Mouse (Mus musculus): ENCODE data around the gene Gm28047. TPM values are rescaled to one million over a fixed set of nuclear protein-coding genes. Genes with fewer than 3 reads are reported as not detected.

Gene Gm28047
- polyA plus RNA-seq, 1 experiment from 2014 or later: not detected

DNA sequence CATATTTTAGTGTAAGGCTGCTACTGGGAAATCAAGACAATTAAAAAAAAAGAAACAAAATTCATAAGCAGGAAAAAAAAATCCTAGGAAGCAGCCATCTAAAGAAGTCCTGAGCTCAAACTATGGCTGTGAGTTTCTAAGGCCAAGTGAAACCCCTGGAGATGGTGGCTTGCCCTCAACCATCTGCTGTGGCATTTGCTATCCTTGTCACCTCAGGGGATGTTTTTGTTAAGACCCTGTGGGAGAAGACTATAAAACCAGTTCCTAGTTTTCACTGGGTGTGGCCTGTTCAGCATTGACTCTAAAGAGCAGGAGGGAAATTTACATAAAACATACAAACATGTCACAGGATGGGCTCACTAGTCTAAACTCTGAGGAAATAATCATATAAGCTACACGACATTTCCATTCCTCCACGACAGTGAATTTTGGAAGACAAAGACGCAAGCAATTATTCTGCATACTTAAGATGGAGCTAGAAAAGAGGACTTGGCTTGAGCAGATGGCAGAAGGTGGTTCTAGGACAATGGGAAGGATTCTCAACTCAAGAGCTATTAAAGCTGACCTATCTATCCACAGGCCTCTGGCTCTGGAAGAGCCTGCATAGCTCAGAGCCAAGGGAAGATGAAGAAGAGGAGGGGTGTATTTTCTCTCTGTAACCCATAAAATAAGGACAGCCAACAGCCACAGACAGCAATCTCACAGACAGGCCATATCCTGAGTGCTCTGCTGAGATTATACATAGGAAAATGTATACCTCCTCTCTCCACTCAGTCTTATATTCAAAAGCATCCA is 92.6 kb downstream of the Gm28047 start:
- no peak for ATAC-seq (ENCODE audit: low FRiP score)
- Histone ChIP-seq H3K4me3 (no peak overlapping the region), H3K36me3 (peaks cover 80% of the 10 kb centered on the region), H3K4me2 (no peak overlapping the region), H3K27ac (no peak overlapping the region), H3K9ac (no peak overlapping the region), H3K27me3 (no peaks in the 10 kb centered on the region), H3K9me3 (no peaks in the 10 kb centered on the region), H3K4me1 (replicated peaks) (no peaks in the 10 kb centered on the region)
- 87% methylated on average over 3 of the region's 3 CpGs for WGBS

DNA sequence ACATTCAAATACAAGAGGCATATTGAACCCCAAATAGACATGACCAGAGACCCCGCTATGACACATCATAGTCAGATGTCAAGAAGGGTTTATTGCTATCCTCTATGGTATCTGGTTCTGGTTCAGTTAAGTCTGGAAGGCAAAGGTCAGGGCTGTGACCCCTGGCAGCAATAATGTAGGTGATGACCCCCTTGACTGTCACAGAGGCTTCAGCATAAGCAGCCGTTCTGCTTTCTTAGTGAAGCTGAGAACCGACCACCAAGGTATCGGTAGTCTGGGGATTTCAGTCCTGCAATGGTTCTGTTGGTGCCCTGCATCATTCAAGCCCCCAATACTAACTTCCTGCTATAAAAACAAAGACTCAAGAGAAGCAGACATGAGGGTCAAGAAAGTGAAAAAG is 93.3 kb downstream of the Gm28047 start:
- Histone ChIP-seq H3K4me1 (replicated peaks) (no peaks in the 10 kb centered on the region), H3K9ac (no peak overlapping the region), H3K9me3 (no peaks in the 10 kb centered on the region), H3K4me2 (no peak overlapping the region), H3K4me3 (no peak overlapping the region), H3K27ac (no peak overlapping the region), H3K36me3 (peaks cover 76% of the 10 kb centered on the region), H3K27me3 (no peaks in the 10 kb centered on the region)
- no peak for ATAC-seq (ENCODE audit: low FRiP score)
- 90% methylated on average over 4 of the region's 4 CpGs for WGBS

DNA sequence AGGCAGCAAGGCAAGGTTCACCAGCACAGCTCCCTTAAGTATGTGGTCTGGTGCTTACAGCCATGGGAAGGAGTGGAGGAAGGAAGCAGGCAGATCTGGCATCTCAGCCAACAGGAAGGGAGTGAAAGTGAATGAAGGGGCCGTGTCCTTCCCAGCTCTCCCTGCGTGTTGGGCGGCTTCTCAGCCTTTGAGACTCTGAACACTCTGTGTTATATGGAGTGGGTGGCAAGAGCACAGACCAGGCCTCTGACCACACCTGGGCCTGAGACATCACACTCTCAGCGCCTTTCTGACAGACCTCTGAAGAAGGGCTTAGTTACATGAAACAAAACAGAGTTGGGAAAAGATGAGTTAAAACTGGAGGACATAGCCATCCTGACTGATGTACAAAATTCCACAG is 94.3 kb downstream of the Gm28047 start:
- no peak for ATAC-seq (ENCODE audit: low FRiP score)
- WGBS: 86% methylated on average over 4 of the region's 4 CpGs
- Histone ChIP-seq H3K4me1 (replicated peaks) (no peaks in the 10 kb centered on the region), H3K9me3 (no peaks in the 10 kb centered on the region), H3K27ac (no peak overlapping the region), H3K4me2 (no peak overlapping the region), H3K4me3 (no peak overlapping the region), H3K27me3 (no peaks in the 10 kb centered on the region), H3K9ac (no peak overlapping the region), H3K36me3 (peaks cover 68% of the 10 kb centered on the region)

DNA sequence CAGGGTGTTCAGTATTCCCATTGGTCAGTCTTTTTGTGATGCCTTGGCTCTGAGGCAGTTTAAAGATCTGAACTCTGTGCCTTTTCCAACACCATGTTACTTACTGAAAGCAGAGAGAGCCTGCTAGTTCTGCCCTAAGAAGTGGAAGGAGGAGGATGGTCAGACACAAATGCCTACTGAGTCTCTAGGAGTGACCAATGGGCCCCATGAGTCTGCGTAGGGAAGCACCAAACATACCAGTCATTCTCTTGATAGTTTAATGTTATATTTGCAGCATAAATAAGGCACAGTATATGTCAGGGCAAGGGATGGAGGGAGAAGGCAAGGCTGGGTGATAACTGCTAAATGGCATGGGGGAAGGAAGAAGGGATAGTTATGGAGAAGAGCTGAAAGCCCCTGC is 96.5 kb downstream of the Gm28047 start:
- ATAC-seq (ENCODE audit: low FRiP score): no peak
- Histone ChIP-seq H3K9me3 (no peaks in the 10 kb centered on the region), H3K9ac (no peak overlapping the region), H3K4me2 (no peak overlapping the region), H3K4me1 (replicated peaks) (peaks cover 11% of the 10 kb centered on the region; the same call in 1 of the 2 replicates), H3K27ac (no peak overlapping the region), H3K27me3 (no peaks in the 10 kb centered on the region), H3K36me3 (peaks cover 66% of the 10 kb centered on the region), H3K4me3 (no peak overlapping the region)
- WGBS: 91% methylated on average over 1 of the region's 1 CpGs

DNA sequence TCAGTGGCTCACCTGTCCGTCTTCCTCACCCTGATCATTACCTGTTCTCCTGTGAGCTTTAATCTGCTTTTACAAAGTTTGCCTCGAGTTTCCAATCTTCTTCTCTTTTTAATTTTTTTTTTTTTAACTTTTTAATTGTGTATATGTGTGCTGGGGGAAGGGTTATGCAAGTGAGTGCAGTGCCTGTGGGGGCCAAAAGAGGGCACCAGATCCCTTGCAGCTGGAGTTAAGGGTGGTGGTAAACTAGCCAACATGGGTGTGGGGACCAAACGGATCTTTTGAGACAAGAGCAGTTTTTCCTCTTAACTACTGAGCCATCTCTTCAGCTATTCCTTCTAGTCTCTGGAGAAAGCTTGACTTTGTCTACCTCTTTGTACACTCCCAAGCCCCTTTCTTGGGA is 96.9 kb downstream of the Gm28047 start:
- Histone ChIP-seq H3K4me2 (no peak overlapping the region), H3K9ac (no peak overlapping the region), H3K36me3 (peaks cover 63% of the 10 kb centered on the region), H3K27me3 (no peaks in the 10 kb centered on the region), H3K9me3 (no peaks in the 10 kb centered on the region), H3K27ac (no peak overlapping the region), H3K4me3 (no peak overlapping the region), H3K4me1 (replicated peaks) (peaks cover 11% of the 10 kb centered on the region; the same call in 1 of the 2 replicates)
- 80% methylated on average over 3 of the region's 3 CpGs for WGBS
- no peak for ATAC-seq (ENCODE audit: low FRiP score)

DNA sequence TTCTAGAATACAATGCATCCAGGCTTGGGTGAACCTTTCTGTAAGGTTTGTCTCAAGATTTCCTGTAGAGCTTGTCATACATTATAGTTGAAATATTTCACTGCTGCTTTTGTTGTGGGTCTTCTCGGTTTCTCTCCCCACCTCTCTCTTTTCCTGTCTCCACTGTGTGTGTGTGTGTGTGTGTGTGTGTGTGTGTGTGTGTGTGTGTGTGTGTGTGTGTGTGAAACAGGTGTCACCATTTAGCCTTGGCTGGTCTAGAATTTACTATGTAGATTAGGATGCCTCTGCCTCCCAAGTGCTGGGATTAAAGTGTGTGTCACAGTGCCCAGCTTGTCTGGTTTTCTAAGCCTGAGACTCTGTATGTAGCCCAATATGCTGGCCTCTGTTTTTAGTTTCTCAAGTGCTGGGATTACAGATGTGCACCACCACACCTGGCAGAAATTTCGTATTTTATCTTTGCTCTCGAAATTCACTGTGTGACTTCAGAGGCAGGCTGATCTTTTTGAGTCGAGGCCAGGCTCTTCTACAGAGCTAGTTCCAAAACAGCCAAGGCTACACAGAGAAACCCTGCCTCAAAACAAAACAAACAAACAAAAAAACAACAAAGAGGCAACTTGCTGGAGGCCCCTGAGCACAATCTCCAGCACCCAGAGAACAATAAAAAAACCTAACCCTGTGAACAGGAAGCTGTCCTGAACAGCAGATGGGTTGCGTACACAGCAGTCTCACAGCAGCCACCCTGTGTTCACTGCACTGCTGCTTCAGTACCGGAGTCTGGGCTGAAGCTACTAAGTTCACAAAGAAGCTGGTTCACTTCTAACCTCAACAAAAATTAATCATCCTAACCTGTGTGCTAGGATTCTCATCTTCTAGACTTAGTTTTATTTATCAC is 98.5 kb downstream of the Gm28047 start:
- H3K27me3 ChIP-seq: no peaks in the 10 kb centered on the region
- WGBS: 91% methylated on average over 6 of the region's 6 CpGs
- no peak for ATAC-seq (ENCODE audit: low FRiP score)
- no peak overlapping the region for H3K9ac ChIP-seq
- H3K4me3 ChIP-seq: no peak overlapping the region
- H3K36me3 ChIP-seq: peaks cover 65% of the 10 kb centered on the region
- no peaks in the 10 kb centered on the region for H3K9me3 ChIP-seq
- peaks cover 11% of the 10 kb centered on the region; the same call in 1 of the 2 replicates for H3K4me1 ChIP-seq (replicated peaks)
- H3K4me2 ChIP-seq: no peak overlapping the region
- H3K27ac ChIP-seq: no peak overlapping the region

DNA sequence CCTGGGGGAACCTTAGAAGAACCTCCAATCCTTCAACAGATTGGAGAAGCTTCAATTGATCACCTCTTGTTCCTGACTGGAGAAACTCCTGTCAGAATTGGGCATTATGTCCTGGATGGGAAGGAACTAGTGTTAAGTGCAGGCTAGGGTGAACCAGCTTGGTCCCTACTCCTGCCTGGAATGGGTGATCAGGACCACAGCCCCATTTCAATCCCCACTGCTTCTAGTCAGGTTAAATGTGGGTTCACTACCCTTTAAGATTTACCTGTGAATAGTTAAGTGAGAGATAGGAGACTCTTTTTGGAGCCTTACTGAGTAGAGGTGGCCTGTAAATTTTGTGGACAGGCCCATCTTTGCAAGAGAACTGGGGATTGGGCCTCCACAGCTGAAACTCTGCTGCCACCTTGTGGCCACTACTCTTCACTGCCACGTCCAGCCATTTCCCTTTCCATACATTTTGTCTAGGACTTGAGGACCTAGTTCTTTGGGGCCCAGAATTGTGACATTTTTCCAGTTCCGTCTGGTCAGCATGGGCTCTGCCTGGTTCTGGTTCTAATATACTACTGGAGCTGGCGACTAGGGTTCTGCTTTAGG is 99.9 kb downstream of the Gm28047 start, which contains the start of gene Npff:
TSS of gene Npff (minus strand) at position 51 of the 594 bp plus-strand sequence.
- 6% methylated on average over 3 of the region's 3 CpGs for WGBS
- H3K4me3 ChIP-seq: no peak within 1 kb of the TSS
- H3K9me3 ChIP-seq: no peaks in the 10 kb centered on the region
- peak within 1 kb of the TSS; percentile 49; the same call in 1 of the 2 replicates for H3K9ac ChIP-seq
- no peak within 1 kb of the TSS for H3K4me2 ChIP-seq
- ATAC-seq (ENCODE audit: low FRiP score): no peak; the same call in 1 of the 2 replicates
- no peaks in the 10 kb centered on the region for H3K27me3 ChIP-seq
- peaks cover 18% of the 10 kb centered on the region for H3K4me1 ChIP-seq (replicated peaks)
- H3K36me3 ChIP-seq: peaks cover 63% of the 10 kb centered on the region
- H3K27ac ChIP-seq: peak within 1 kb of the TSS; percentile 60

DNA sequence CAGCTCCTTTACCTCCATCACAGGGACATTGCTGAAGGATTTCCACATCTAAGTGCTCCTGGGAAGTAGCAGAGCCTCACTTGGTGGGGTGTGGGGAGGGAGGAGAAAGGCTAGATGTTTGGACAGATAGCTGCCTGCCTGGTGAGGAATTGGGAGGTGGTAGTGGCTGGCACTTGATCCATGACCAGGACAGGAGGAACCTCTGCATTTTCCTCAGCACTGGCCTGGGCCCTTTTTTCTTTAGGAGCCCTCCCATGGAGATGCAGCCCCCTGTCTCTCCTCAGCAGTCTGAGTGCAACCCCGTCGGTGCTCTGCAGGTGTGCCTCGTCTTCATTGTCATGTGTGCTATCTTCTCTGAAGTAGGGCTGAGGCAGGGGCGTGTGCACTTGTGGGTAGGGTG is 103.4 kb downstream of the Gm28047 start:
- no peak overlapping the region for H3K4me3 ChIP-seq
- no peak overlapping the region for H3K27ac ChIP-seq
- no peak overlapping the region for H3K9ac ChIP-seq
- no peak overlapping the region for H3K4me2 ChIP-seq
- ATAC-seq (ENCODE audit: low FRiP score): no peak
- H3K9me3 ChIP-seq: no peaks in the 10 kb centered on the region
- 84% methylated on average over 4 of the region's 4 CpGs for WGBS
- no peaks in the 10 kb centered on the region for H3K27me3 ChIP-seq
- H3K4me1 ChIP-seq (replicated peaks): peaks cover 30% of the 10 kb centered on the region
- H3K36me3 ChIP-seq: peaks cover 36% of the 10 kb centered on the region

DNA sequence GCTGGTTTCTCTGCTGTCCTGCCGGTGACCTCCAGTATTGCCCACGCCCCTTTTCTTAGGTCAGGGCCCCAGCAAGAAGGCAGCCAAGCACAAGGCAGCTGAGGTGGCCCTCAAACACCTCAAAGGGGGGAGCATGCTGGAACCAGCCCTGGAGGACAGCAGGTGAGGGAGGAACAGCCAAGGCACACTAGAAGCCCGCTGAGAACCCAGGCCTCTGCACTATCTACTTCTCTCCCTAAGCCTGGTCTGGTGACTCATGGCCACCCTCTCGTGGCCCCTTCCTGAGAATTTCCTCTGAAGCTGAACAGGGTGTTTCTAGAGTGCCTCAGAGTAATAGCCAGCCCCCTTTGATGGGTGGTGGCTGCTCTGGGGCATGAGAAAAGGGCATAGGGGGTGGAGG is 104.5 kb downstream of the Gm28047 start:
- Histone ChIP-seq H3K27ac (no peak overlapping the region), H3K36me3 (peaks cover 36% of the 10 kb centered on the region), H3K4me1 (replicated peaks) (peaks cover 39% of the 10 kb centered on the region), H3K9me3 (no peaks in the 10 kb centered on the region), H3K9ac (0 out of 2 replicates have a peak overlapping the region, but pooled peaks have one; percentile 86), H3K27me3 (no peaks in the 10 kb centered on the region), H3K4me2 (0 out of 2 replicates have a peak overlapping the region, but pooled peaks have one; percentile 75), H3K4me3 (no peak overlapping the region)
- ATAC-seq (ENCODE audit: low FRiP score): no peak
- 87% methylated on average over 4 of the region's 4 CpGs for WGBS

DNA sequence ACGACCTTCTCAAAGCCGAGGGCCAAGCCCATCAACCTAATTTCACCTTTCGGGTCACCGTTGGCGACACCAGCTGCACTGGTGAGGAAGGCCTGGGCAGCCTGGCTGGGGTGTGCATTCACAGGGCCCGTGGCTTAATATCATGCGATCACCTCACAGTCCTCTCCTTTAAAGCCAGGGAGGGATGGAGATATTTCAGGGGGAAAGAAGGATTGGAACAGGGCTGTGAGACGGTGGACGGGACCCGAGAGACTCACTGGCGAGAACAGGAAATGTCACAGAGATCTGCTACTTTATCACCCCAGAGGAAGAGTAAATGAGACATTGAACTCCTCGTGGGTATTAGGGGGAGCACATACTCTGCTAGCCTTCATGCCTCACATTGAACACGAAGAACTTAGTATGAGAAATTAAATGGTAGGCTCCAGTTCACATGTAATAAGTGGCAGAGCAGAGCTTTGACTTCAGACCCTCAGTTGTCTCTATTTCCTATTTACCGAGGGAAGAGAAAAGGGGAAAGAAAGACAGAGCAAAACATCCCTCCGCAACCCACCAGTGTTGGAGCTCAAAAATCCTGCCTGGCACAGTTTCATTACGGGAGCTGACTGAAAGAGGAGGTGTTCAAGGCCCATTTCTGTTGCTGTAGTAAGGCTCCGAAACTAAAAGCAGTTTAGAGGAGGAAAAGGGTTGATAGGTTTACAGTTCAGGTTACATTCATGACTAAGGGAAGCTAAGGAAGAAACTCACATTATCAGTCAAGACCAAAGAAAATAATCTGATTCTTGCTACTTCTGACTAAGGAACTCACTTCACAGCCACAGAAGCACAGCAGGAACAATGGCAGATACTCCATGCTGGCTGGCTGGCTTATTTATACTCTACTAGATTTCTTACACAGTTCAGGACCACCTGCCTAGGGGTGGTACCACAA is 105.4 kb downstream of the Gm28047 start:
- Histone ChIP-seq H3K9ac (peak overlapping the region; percentile 86), H3K4me3 (peak overlapping the region; percentile 71), H3K4me1 (replicated peaks) (peaks cover 43% of the 10 kb centered on the region), H3K9me3 (no peaks in the 10 kb centered on the region), H3K36me3 (peaks cover 34% of the 10 kb centered on the region), H3K27me3 (no peaks in the 10 kb centered on the region), H3K4me2 (peak overlapping the region; percentile 75), H3K27ac (peak overlapping the region; percentile 99)
- no peak for ATAC-seq (ENCODE audit: low FRiP score)
- 67% methylated on average over 17 of the region's 17 CpGs for WGBS

DNA sequence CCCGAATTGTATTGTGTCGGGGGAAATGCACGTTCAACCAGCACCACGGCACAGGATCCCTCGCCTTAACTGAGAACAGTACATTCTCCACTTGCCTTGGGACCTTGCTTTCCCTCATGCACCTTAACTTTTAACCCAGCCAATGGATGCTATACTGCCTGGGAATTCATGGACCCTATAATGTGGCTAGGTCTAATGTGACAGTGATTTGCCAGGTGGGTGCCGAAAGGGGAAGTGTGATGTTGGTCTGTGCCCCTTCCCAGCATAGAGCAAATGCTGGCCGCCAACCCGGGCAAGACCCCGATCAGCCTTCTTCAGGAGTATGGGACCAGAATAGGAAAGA is 106.0 kb downstream of the Gm28047 start:
- WGBS: 19% methylated on average over 9 of the region's 9 CpGs
- H3K9me3 ChIP-seq: no peaks in the 10 kb centered on the region
- H3K27ac ChIP-seq: peak overlapping the region; percentile 99
- H3K4me3 ChIP-seq: peak overlapping the region; percentile 71
- no peaks in the 10 kb centered on the region for H3K27me3 ChIP-seq
- peaks cover 44% of the 10 kb centered on the region for H3K4me1 ChIP-seq (replicated peaks)
- peak; percentile 0; the same call in 1 of the 2 replicates for ATAC-seq (ENCODE audit: low FRiP score)
- peak overlapping the region; percentile 86 for H3K9ac ChIP-seq
- peak overlapping the region; percentile 75 for H3K4me2 ChIP-seq
- peaks cover 27% of the 10 kb centered on the region for H3K36me3 ChIP-seq

Measured in hindbrain, embryonic 13.5 days (tissue).